Mouse (Mus musculus): Measurements from ENCODE around the gene Tmem253. TPM values are rescaled to one million over a fixed set of nuclear protein-coding genes. Genes with fewer than 3 reads are reported as not detected.
A peak's percentile ranks its signal among the peaks of the same experiment; 100 is the strongest.

Gene Tmem253
- polyA plus RNA-seq, 1 experiment from 2014 or later = 1.6 TPM

- DNase-seq (ENCODE audit: low spot score) (no peak), ATAC-seq (ENCODE audit: low FRiP score) (no peak)
- Histone ChIP-seq H3K4me2 (replicated peaks; ENCODE audit: low read depth, low read length) (no peak overlapping the region), H3K4me3 (ENCODE audit: low read depth, low read length) (no peak overlapping the region), H3K9ac (ENCODE audit: low read depth, low read length) (no peak overlapping the region), H3K9me3 (ENCODE audit: control insufficient read depth, low read length) (no peaks in the 10 kb centered on the region), H3K4me1 (replicated peaks; ENCODE audit: control insufficient read depth, insufficient read depth, low read length) (peaks cover 5% of the 10 kb centered on the region; the same call in 1 of the 2 replicates), H3K36me3 (ENCODE audit: control insufficient read depth, insufficient read depth, low read length) (no peaks in the 10 kb centered on the region), H3K27me3 (ENCODE audit: control insufficient read depth, insufficient read depth, low read length) (no peaks in the 10 kb centered on the region), H3K27ac (ENCODE audit: low read depth, low read length) (no peak overlapping the region)
- 92% methylated on average over 6 of the region's 6 CpGs for WGBS
Observed at GRCm38 (mm10) chr14:51987177-51987576, 28.3 kb upstream of the Tmem253 start.

- no peak overlapping the region for H3K4me3 ChIP-seq (ENCODE audit: low read depth, low read length)
- no peak overlapping the region for H3K27ac ChIP-seq (ENCODE audit: low read depth, low read length)
- H3K4me2 ChIP-seq (replicated peaks; ENCODE audit: low read depth, low read length) = no peak overlapping the region
- no peaks in the 10 kb centered on the region for H3K27me3 ChIP-seq (ENCODE audit: control insufficient read depth, insufficient read depth, low read length)
- no peaks in the 10 kb centered on the region for H3K36me3 ChIP-seq (ENCODE audit: control insufficient read depth, insufficient read depth, low read length)
- H3K4me1 ChIP-seq (replicated peaks; ENCODE audit: control insufficient read depth, insufficient read depth, low read length) = peaks cover 5% of the 10 kb centered on the region; the same call in 1 of the 2 replicates
- H3K9ac ChIP-seq (ENCODE audit: low read depth, low read length) = 0 out of 2 replicates have a peak overlapping the region, but pooled peaks have one; percentile 11
- DNase-seq (ENCODE audit: low spot score) (no peak), ATAC-seq (ENCODE audit: low FRiP score) (no peak)
- no peaks in the 10 kb centered on the region for H3K9me3 ChIP-seq (ENCODE audit: control insufficient read depth, low read length)
- whole genome bisulfite sequencing = 79% methylated on average over 12 of the region's 12 CpGs
Observed at GRCm38 (mm10) chr14:51988731-51989130, 26.7 kb upstream of the Tmem253 start.

- no peak overlapping the region for H3K4me2 ChIP-seq (replicated peaks; ENCODE audit: low read depth, low read length)
- DNase-seq (ENCODE audit: low spot score) (no peak), ATAC-seq (ENCODE audit: low FRiP score) (no peak)
- no peak overlapping the region for H3K4me3 ChIP-seq (ENCODE audit: low read depth, low read length)
- no peaks in the 10 kb centered on the region for H3K9me3 ChIP-seq (ENCODE audit: control insufficient read depth, low read length)
- WGBS = 67% methylated on average over 12 of the region's 12 CpGs
- H3K4me1 ChIP-seq (replicated peaks; ENCODE audit: control insufficient read depth, insufficient read depth, low read length) = 0 out of 2 replicates have a peak, but pooled peaks cover 3% of the 10 kb centered on the region
- H3K27me3 ChIP-seq (ENCODE audit: control insufficient read depth, insufficient read depth, low read length) = no peaks in the 10 kb centered on the region
- no peak overlapping the region for H3K27ac ChIP-seq (ENCODE audit: low read depth, low read length)
- 0 out of 2 replicates have a peak overlapping the region, but pooled peaks have one; percentile 11 for H3K9ac ChIP-seq (ENCODE audit: low read depth, low read length)
- H3K36me3 ChIP-seq (ENCODE audit: control insufficient read depth, insufficient read depth, low read length) = no peaks in the 10 kb centered on the region
Observed at GRCm38 (mm10) chr14:51989461-51989970, 25.9 kb upstream of the Tmem253 start.

- DNase-seq (ENCODE audit: low spot score) = no peak
- 97% methylated on average over 4 of the region's 4 CpGs for WGBS
- no peaks in the 10 kb centered on the region for H3K9me3 ChIP-seq (ENCODE audit: control insufficient read depth, low read length)
- no peak overlapping the region for H3K4me3 ChIP-seq (ENCODE audit: low read depth, low read length)
- no peak overlapping the region for H3K4me2 ChIP-seq (replicated peaks; ENCODE audit: low read depth, low read length)
- H3K27ac ChIP-seq (ENCODE audit: low read depth, low read length) = no peak overlapping the region
- no peak for ATAC-seq (ENCODE audit: low FRiP score)
- H3K27me3 ChIP-seq (ENCODE audit: control insufficient read depth, insufficient read depth, low read length) = no peaks in the 10 kb centered on the region
- peaks cover 12% of the 10 kb centered on the region for H3K36me3 ChIP-seq (ENCODE audit: control insufficient read depth, insufficient read depth, low read length)
- H3K4me1 ChIP-seq (replicated peaks; ENCODE audit: control insufficient read depth, insufficient read depth, low read length) = no peaks in the 10 kb centered on the region
- H3K9ac ChIP-seq (ENCODE audit: low read depth, low read length) = no peak overlapping the region
Observed at GRCm38 (mm10) chr14:51994453-51994852, 21.0 kb upstream of the Tmem253 start.

- Histone ChIP-seq H3K36me3 (ENCODE audit: control insufficient read depth, insufficient read depth, low read length) (peaks cover 12% of the 10 kb centered on the region), H3K4me3 (ENCODE audit: low read depth, low read length) (no peak overlapping the region), H3K27me3 (ENCODE audit: control insufficient read depth, insufficient read depth, low read length) (no peaks in the 10 kb centered on the region), H3K9ac (ENCODE audit: low read depth, low read length) (no peak overlapping the region), H3K4me2 (replicated peaks; ENCODE audit: low read depth, low read length) (no peak overlapping the region), H3K9me3 (ENCODE audit: control insufficient read depth, low read length) (no peaks in the 10 kb centered on the region), H3K4me1 (replicated peaks; ENCODE audit: control insufficient read depth, insufficient read depth, low read length) (no peaks in the 10 kb centered on the region), H3K27ac (ENCODE audit: low read depth, low read length) (no peak overlapping the region)
- DNase-seq (ENCODE audit: low spot score) = no peak
- no peak for ATAC-seq (ENCODE audit: low FRiP score)
- WGBS = 80% methylated on average over 12 of the region's 12 CpGs
Observed at GRCm38 (mm10) chr14:51995219-51995871, 20.1 kb upstream of the Tmem253 start.

GRCm38 (mm10) chr14:51996231-51996841 is 19.1 kb upstream of the Tmem253 start:
- Histone ChIP-seq H3K27me3 (ENCODE audit: control insufficient read depth, insufficient read depth, low read length) (no peaks in the 10 kb centered on the region), H3K4me3 (ENCODE audit: low read depth, low read length) (no peak overlapping the region), H3K27ac (ENCODE audit: low read depth, low read length) (no peak overlapping the region), H3K4me2 (replicated peaks; ENCODE audit: low read depth, low read length) (no peak overlapping the region), H3K4me1 (replicated peaks; ENCODE audit: control insufficient read depth, insufficient read depth, low read length) (no peaks in the 10 kb centered on the region), H3K9ac (ENCODE audit: low read depth, low read length) (no peak overlapping the region), H3K36me3 (ENCODE audit: control insufficient read depth, insufficient read depth, low read length) (peaks cover 12% of the 10 kb centered on the region), H3K9me3 (ENCODE audit: control insufficient read depth, low read length) (no peaks in the 10 kb centered on the region)
- 89% methylated on average over 13 of the region's 13 CpGs for WGBS
- no peak for ATAC-seq (ENCODE audit: low FRiP score)
- no peak for DNase-seq (ENCODE audit: low spot score)

- ATAC-seq (ENCODE audit: low FRiP score) = no peak; the same call in 1 of the 2 replicates
- no peak overlapping the region for H3K27ac ChIP-seq (ENCODE audit: low read depth, low read length)
- 76% methylated on average over 17 of the region's 17 CpGs for WGBS
Observed at GRCm38 (mm10) chr14:51996866-51997265, 18.6 kb upstream of the Tmem253 start.

GRCm38 (mm10) chr14:51997483-51997882 is 18.0 kb upstream of the Tmem253 start:
- no peak overlapping the region for H3K9ac ChIP-seq (ENCODE audit: low read depth, low read length)
- ATAC-seq (ENCODE audit: low FRiP score) (no peak), DNase-seq (ENCODE audit: low spot score) (no peak)
- peaks cover 18% of the 10 kb centered on the region for H3K36me3 ChIP-seq (ENCODE audit: control insufficient read depth, insufficient read depth, low read length)
- no peak overlapping the region for H3K27ac ChIP-seq (ENCODE audit: low read depth, low read length)
- H3K4me1 ChIP-seq (replicated peaks; ENCODE audit: control insufficient read depth, insufficient read depth, low read length) = no peaks in the 10 kb centered on the region
- no peaks in the 10 kb centered on the region for H3K9me3 ChIP-seq (ENCODE audit: control insufficient read depth, low read length)
- H3K4me2 ChIP-seq (replicated peaks; ENCODE audit: low read depth, low read length) = no peak overlapping the region
- no peak overlapping the region for H3K4me3 ChIP-seq (ENCODE audit: low read depth, low read length)
- WGBS = 89% methylated on average over 14 of the region's 14 CpGs
- H3K27me3 ChIP-seq (ENCODE audit: control insufficient read depth, insufficient read depth, low read length) = no peaks in the 10 kb centered on the region

More at GRCm38 (mm10) chr14:51996866-51997265, 18.6 kb upstream of the Tmem253 start:
- Histone ChIP-seq H3K27me3 (ENCODE audit: control insufficient read depth, insufficient read depth, low read length) (no peaks in the 10 kb centered on the region), H3K4me2 (replicated peaks; ENCODE audit: low read depth, low read length) (no peak overlapping the region), H3K4me3 (ENCODE audit: low read depth, low read length) (no peak overlapping the region), H3K4me1 (replicated peaks; ENCODE audit: control insufficient read depth, insufficient read depth, low read length) (no peaks in the 10 kb centered on the region), H3K9ac (ENCODE audit: low read depth, low read length) (no peak overlapping the region), H3K36me3 (ENCODE audit: control insufficient read depth, insufficient read depth, low read length) (peaks cover 12% of the 10 kb centered on the region), H3K9me3 (ENCODE audit: control insufficient read depth, low read length) (no peaks in the 10 kb centered on the region)
- DNase-seq (ENCODE audit: low spot score) = no peak
